Mouse (Mus musculus) liver, embryonic 15.5 days (tissue): ENCODE results near the gene Zfp992. TPM values are rescaled to one million over a fixed set of nuclear protein-coding genes. Genes with fewer than 3 reads are reported as not detected.
A peak's percentile ranks its signal among the peaks of the same experiment; 100 is the strongest.
"Not testable (repeated sequence)": the region's sequence is repeated elsewhere in the genome, so short reads cannot be mapped to it uniquely, and the experiment has no call there.

Experiments
- ATAC-seq: fragments of 200-750 bp; cut with Nextera tagmentation; 2 replicates; pipeline ENCODE4 v1.8.0; 2017; ENCODE audit warnings: moderate number of reproducible peaks, mild to moderate bottlenecking, moderate library complexity; ENCODE audit not compliant: insufficient read depth
- H3K27ac ChIP-seq: fragments of 300-500 bp; sonication (generic); replicated peaks from 2 replicates; pipeline ENCODE4 v1.5.1; 2015; ENCODE audit warnings: mild to moderate bottlenecking, inconsistent platforms
- H3K27me3 ChIP-seq: fragments of 300-500 bp; sonication (generic); 2 replicates; pipeline ENCODE4 v1.6.1; 2015; ENCODE audit warnings: mild to moderate bottlenecking, inconsistent platforms
- H3K36me3 ChIP-seq: fragments of 300-500 bp; sonication (generic); replicated peaks from 2 replicates; pipeline ENCODE4 v1.6.1; 2015; ENCODE audit warnings: moderate library complexity, mild to moderate bottlenecking, inconsistent platforms
- H3K4me1 ChIP-seq: fragments of 300-500 bp; sonication (generic); replicated peaks from 2 replicates; pipeline ENCODE4 v1.6.1; 2015; ENCODE audit warnings: inconsistent platforms
- H3K4me2 ChIP-seq: fragments of 300-500 bp; sonication (generic); 2 replicates; pipeline ENCODE4 v1.6.1; 2015; ENCODE audit warnings: moderate library complexity, mild to moderate bottlenecking, inconsistent platforms
- H3K4me3 ChIP-seq: fragments of 300-500 bp; sonication (generic); replicated peaks from 2 replicates; pipeline ENCODE4 v1.5.1; 2015; ENCODE audit warnings: mild to moderate bottlenecking, inconsistent platforms
- H3K9ac ChIP-seq: fragments of 300-500 bp; sonication (generic); 2 replicates; pipeline ENCODE4 v1.6.1; 2015; ENCODE audit warnings: moderate library complexity, mild to moderate bottlenecking, inconsistent platforms
- H3K9me3 ChIP-seq: fragments of 300-500 bp; sonication (generic); replicated peaks from 2 replicates; pipeline ENCODE4 v1.6.1; 2016; ENCODE audit warnings: inconsistent platforms
- WGBS: fragments of 180-500 bp; shearing (Covaris S2); methylation state at CpG from one replicate; pipeline ENCODE4 v1.1.7; 2015; ENCODE audit warnings: mixed read lengths; ENCODE audit not compliant: insufficient replicate concordance; 5-methylcytosine and 5-hydroxymethylcytosine counted together
- polyA plus RNA-seq: library from polyadenylated mRNA; unstranded; fragments of >200 nt; fragmentation: Nextera tagmentation; extraction: Ambion mirVana; gene quantifications from 2 replicates; pipeline ENCODE4 v1.2.1, GENCODE M21; 2015

Zfp992 gene
- polyA plus RNA-seq, 1 experiment from 2014 or later, result 1.8 TPM

DNA sequence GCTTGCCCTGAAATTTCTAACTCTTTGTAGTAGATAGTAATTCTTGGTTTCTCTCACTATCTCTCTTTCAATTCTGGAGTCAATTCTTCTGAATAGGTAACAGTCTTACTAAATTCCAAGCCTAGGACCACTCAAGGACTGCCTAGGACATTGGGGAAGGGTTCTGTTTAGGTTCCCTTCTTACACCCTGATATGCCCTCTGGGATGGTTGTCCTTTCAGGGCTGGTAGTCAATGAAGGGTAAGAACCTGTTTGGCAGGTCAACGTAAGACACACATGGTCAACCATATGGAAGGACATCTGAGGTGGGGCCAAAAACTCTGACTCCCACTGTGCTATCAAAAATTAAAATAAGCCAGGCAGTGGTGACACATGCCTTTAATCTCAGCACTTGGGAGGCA, 44.0 kb downstream of the Zfp992 start:
- Histone ChIP-seq H3K36me3 (no peaks in the 10 kb centered on the region), H3K9me3 (peaks cover 32% of the 10 kb centered on the region), H3K4me3 (no peak overlapping the region), H3K27ac (no peak overlapping the region), H3K9ac (no peak overlapping the region), H3K4me2 (no peak overlapping the region), H3K4me1 (no peaks in the 10 kb centered on the region), H3K27me3 (no peaks in the 10 kb centered on the region)
- no peak for ATAC-seq
- WGBS, result 32% methylated on average over 1 of the region's 1 CpGs

DNA sequence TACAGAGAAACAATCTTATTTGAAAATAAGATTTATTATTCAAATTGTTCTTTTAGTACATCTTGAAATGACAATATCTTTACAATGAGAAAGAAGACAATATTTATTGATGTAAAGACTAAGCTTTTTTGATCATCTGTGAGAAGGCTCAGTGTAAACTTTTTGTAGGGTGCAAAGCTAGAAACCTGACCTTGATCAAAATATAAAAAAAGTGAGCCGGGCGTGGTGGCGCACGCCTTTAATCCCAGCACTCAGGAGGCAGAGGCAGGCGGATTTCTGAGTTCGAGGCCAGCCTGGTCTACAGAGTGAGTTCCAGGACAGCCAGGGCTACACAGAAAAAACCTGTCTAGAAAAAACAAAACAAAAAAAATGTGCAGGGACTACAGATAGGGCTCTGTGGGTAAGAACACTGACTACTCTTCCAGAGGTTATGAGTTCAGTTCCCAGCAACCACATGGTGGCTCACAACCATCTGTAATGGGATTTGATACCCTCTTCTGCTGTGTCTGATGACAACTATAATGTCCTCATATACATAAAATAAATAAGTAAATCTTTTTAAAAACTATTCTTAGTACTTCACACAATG, 44.6 kb downstream of the Zfp992 start:
- not testable (repeated sequence) for H3K9ac ChIP-seq, H3K4me2 ChIP-seq, H3K27ac ChIP-seq, H3K27me3 ChIP-seq, H3K4me1 ChIP-seq, H3K4me3 ChIP-seq, H3K36me3 ChIP-seq
- ATAC-seq, result 0 out of 2 replicates have a peak, but pooled peaks have one; percentile 26
- H3K9me3 ChIP-seq, result peaks cover 32% of the 10 kb centered on the region
- WGBS, result 66% methylated on average over 6 of the region's 6 CpGs

DNA sequence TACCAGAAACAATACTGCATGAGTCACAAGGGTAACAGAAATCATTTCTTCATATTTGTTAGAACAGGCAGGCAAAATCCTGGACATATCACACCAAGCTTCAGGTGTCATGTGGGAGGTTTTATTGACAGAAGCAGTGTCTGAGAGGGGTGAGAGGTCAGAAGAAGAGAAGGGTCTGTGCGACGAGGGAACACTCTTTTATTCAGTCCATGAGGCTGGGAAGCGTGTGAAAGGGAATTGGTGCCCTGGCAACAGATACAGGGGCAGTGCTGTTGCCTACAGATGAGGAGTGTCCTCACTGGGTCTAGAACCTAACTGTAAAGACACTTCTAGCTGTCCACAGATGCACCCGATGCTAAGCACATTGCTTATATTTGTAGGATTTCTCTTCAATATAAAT, 46.2 kb downstream of the Zfp992 start:
- Histone ChIP-seq H3K27ac (no peak overlapping the region), H3K36me3 (no peaks in the 10 kb centered on the region), H3K9me3 (peaks cover 33% of the 10 kb centered on the region), H3K4me1 (no peaks in the 10 kb centered on the region), H3K4me2 (no peak overlapping the region), H3K27me3 (no peaks in the 10 kb centered on the region), H3K9ac (no peak overlapping the region), H3K4me3 (no peak overlapping the region)
- WGBS, result 45% methylated on average over 4 of the region's 4 CpGs
- no peak for ATAC-seq

DNA sequence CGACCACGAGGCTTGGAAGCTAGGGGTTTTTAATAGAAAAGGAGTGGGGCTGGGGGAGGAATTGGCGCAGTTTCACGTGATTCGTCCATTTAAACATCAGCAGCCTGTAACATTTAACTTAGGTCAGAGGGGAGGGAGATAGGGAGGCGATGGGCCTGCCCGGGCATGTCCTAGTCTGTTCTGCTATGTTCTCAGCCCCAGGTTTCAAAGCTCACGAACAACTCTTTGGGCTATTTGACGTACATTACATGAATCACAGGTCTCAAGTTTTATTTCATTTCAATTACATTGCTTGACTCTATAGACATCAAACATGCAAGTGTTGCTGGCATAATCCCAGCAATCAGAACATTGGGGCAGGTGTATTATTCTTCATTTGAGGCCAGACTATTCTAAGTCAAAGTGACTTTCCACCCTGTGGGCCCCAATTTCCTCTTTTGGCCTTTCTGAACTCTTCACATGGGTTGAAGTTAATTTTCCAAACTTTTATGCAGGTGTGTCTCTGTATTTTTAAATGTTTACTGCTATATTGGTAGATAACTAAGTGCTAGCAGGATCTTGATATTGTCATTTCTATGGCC, 49.0 kb downstream of the Zfp992 start:
- not testable (repeated sequence) for ATAC-seq, H3K9ac ChIP-seq, H3K27ac ChIP-seq, H3K4me2 ChIP-seq, H3K4me1 ChIP-seq, H3K4me3 ChIP-seq, H3K27me3 ChIP-seq, H3K36me3 ChIP-seq
- 59% methylated on average over 9 of the region's 9 CpGs for WGBS
- peaks cover 29% of the 10 kb centered on the region for H3K9me3 ChIP-seq

DNA sequence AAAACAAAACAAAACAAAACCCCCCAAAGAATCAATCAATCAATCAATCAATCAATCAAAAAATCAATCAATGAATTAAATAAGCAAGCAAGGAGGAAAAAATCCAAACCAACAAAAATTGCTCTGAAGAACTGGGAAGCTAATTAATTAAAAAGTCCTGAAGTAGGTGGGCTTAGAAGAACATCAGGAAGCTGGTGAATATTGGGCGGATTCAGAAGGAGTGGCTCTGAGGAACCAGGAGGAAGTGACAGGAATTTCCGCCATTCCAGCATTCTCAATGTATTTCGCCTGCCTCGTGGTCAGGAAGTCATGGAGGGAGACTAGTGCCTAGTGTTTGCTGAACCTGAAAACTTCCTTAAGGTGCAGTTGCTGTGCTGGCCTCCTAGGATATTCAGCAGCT, 52.9 kb downstream of the Zfp992 start, which contains the start of gene Zfp981:
Gene Zfp981, plus strand, starts transcription at position 301 of the 400 bp plus-strand sequence.
- not testable (repeated sequence) for H3K4me1 ChIP-seq, H3K27me3 ChIP-seq, H3K9ac ChIP-seq, H3K4me3 ChIP-seq, H3K36me3 ChIP-seq, H3K4me2 ChIP-seq, ATAC-seq, H3K27ac ChIP-seq
- 70% methylated on average over 4 of the region's 4 CpGs for WGBS
- H3K9me3 ChIP-seq, result peaks cover 18% of the 10 kb centered on the region

DNA sequence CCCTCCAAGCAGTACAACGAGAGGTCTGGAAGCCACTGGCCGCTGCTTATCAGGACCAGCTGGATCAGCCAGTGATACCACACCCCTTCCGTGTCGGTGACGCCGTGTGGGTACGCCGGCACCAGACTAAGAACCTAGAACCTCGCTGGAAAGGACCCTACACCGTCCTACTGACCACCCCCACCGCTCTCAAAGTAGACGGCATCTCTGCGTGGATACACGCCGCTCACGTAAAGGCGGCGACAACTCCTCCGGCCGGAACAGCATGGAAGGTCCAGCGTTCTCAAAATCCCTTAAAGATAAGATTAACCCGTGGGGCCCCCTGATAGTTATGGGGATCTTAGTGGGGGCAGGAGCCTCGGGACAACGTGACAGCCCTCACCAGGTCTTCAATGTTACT, 60.2 kb downstream of the Zfp992 start:
- H3K27ac ChIP-seq, H3K4me1 ChIP-seq, H3K27me3 ChIP-seq, H3K36me3 ChIP-seq, H3K4me2 ChIP-seq, H3K9ac ChIP-seq, H3K9me3 ChIP-seq, H3K4me3 ChIP-seq, ATAC-seq: not testable (repeated sequence)
- 86% methylated on average over 22 of the region's 24 CpGs for WGBS

DNA sequence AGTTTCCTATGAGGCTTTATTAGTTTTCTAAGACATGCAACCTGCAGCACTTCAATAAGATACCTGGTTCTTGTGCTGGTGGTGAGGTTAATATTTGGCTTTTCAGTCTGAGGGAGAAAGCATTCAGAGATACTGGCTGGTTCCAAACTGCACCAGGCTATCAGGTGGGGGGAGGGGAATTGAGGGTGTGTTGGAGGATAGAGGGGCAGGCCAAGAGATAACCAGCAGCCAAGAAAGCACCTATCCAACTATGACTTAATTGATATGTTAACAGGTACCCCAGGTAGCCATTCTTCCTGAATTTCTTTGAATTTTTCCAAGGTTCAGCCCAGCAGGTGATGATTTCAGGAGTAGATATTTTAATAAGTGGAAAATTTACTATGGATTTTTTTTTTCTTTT, 63.0 kb downstream of the Zfp992 start:
- H3K27ac ChIP-seq, ATAC-seq, H3K27me3 ChIP-seq, H3K4me3 ChIP-seq, H3K9ac ChIP-seq, H3K4me1 ChIP-seq, H3K4me2 ChIP-seq, H3K36me3 ChIP-seq: not testable (repeated sequence)
- 0 out of 2 replicates have a peak, but pooled peaks cover 15% of the 10 kb centered on the region for H3K9me3 ChIP-seq

DNA sequence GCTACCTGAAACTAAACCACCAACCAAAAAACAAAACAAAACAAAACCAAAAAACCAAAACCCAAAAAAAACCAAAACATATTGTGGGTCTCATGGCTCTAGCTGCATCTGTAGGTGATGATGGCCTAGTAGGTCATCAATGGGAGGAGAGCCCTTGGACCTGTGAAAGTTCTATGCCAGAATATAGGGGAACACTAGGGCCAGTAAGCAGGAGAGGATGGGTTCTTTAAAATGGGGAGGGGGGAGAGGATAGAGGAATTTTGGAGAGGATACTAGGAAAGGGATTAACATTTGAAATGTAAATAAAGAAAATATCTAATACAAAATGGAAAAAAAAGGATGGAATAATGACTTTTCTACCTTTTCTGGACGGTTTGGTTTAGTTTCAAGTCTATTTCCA, 67.7 kb downstream of the Zfp992 start:
- H3K4me1 ChIP-seq, result no peaks in the 10 kb centered on the region
- H3K4me3 ChIP-seq, result no peak overlapping the region
- H3K36me3 ChIP-seq, result no peaks in the 10 kb centered on the region
- no peaks in the 10 kb centered on the region for H3K27me3 ChIP-seq
- 29% methylated on average over 1 of the region's 1 CpGs for WGBS
- ATAC-seq, result no peak
- H3K9me3 ChIP-seq, result peaks cover 21% of the 10 kb centered on the region; the same call in 1 of the 2 replicates
- H3K27ac ChIP-seq, result no peak overlapping the region
- H3K9ac ChIP-seq, result no peak overlapping the region
- H3K4me2 ChIP-seq, result no peak overlapping the region

DNA sequence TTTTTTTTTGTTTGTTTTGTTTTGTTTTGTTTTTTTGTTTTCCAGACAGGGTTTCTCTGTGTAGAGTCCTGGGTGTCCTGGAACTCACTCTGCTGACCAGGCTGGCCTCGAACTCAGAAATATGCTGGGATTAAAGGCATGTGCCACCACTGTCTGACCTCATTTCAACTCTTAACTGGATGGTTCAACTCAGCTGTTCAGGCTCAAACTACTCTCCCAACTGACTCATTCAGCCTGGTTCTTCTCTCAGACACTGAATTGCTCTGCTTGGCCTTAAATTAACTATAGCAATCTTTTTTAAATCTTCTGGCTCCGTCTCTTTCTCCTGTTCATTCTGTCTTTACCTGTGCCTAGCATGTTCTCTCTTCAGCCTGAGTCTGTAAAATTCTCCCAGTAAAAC, 68.3 kb downstream of the Zfp992 start:
- 37% methylated on average over 2 of the region's 2 CpGs for WGBS
- H3K9me3 ChIP-seq, result peaks cover 21% of the 10 kb centered on the region; the same call in 1 of the 2 replicates
- not testable (repeated sequence) for H3K4me3 ChIP-seq, ATAC-seq, H3K27ac ChIP-seq, H3K4me2 ChIP-seq, H3K27me3 ChIP-seq, H3K4me1 ChIP-seq, H3K36me3 ChIP-seq, H3K9ac ChIP-seq

Other genes starting within 250 kb of the Zfp992 start
- 0.06 and 0.07 TPM in 2 replicates for gene Zfp981, start 53.0 kb downstream of the Zfp992 start, polyA plus RNA-seq
- 2.3 and 3.4 TPM in 2 replicates for gene Zfp993, start 161.9 kb downstream of the Zfp992 start, polyA plus RNA-seq